Mouse (Mus musculus) urinary bladder, postnatal 4 days (tissue): ENCODE data around the gene Abca13.

ENCODE experiments used
- DNase-seq, 2 experiments: peaks; one replicate each; pipeline ENCODE4 v3.0.0; 2021 to 2022; ENCODE audit warnings: low spot score in 2 of 2

Gene Abca13

DNA sequence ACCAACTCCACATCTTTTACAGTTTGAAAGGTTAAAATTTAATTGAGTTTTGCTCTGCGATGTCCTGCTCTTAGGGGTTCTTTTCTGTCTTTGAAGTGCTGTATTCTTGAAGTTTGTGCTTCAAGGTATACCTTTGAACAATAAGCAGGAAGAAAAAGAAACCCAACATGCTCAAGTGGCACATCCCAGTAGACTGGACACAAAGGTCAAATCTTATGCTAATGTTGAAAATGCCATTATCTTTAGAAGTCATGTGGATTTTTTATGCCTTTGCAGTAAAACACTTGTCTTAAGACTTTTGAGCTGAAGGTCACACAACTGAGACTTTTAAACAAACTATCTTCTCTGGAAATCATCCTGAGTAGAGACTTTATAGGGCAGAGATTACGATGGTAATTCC, 493.2 kb downstream of the Abca13 start:
- no peak for DNase-seq

DNA sequence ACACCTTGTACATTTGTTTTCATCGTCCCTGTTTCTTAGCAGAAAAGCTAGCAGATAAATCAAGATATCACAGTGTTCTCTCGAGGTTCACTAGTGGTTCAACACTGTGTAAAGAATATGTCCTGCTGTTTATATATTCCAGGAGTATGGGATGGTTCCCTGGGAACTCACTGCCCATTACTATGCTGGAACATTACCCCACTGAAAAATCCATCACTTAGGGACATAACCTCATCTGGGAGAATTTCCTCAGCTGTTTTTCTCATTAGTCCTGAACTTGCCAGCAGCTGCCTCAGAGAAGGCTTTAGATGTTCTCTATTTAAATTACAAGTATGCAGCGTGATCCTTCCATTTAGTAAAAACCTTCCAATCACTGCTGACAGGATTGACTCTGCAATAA, 513.4 kb downstream of the Abca13 start:
- DNase-seq = no peak

- DNase-seq = no peak
Measured at GRCm38 (mm10) chr11:9727810-9728490, 536.2 kb downstream of the Abca13 start.

- no peak for DNase-seq
Measured at GRCm38 (mm10) chr11:9731300-9731699, 539.6 kb downstream of the Abca13 start.
